Mouse (Mus musculus) heart, embryonic 10.5 days (tissue): Measurements from ENCODE around the gene Nxpe5. TPM values are rescaled to one million over a fixed set of nuclear protein-coding genes. Genes with fewer than 3 reads are reported as not detected.

ENCODE experiments used
- DNase-seq: peaks from one replicate; pipeline ENCODE4 v3.0.0-alpha.2; 2017; ENCODE audit warnings: low spot score
- H3K27ac ChIP-seq: fragments of 300-500 bp; sonication (generic); 2 replicates; pipeline ENCODE4 v1.5.1; 2016; ENCODE audit warnings: mild to moderate bottlenecking
- H3K27me3 ChIP-seq: fragments of 300-500 bp; sonication (generic); 2 replicates; pipeline ENCODE4 v1.6.1; 2016; ENCODE audit warnings: mild to moderate bottlenecking; ENCODE audit not compliant: poor library complexity, insufficient read depth, severe bottlenecking
- H3K36me3 ChIP-seq: fragments of 300-500 bp; sonication (generic); 2 replicates; pipeline ENCODE4 v1.6.1; 2016; ENCODE audit warnings: mild to moderate bottlenecking, moderate library complexity
- H3K4me1 ChIP-seq: fragments of 300-500 bp; sonication (generic); 2 replicates; pipeline ENCODE4 v1.6.1; 2016; ENCODE audit warnings: mild to moderate bottlenecking
- H3K4me3 ChIP-seq: fragments of 300-500 bp; sonication (generic); 2 replicates; pipeline ENCODE4 v1.5.1; 2016; ENCODE audit warnings: mild to moderate bottlenecking, moderate library complexity
- H3K9me3 ChIP-seq: fragments of 300-500 bp; sonication (generic); 2 replicates; pipeline ENCODE4 v1.6.1; 2016; ENCODE audit warnings: mild to moderate bottlenecking, moderate library complexity
- WGBS: fragments of 180-500 bp; shearing (Covaris S2); methylation state at CpG from one replicate; pipeline ENCODE4 v1.1.7; 2016; 5-methylcytosine and 5-hydroxymethylcytosine counted together
- polyA plus RNA-seq: library from polyadenylated mRNA; unstranded; fragments of >200 nt; fragmentation: Nextera tagmentation; extraction: Ambion mirVana; gene quantifications from 2 replicates; pipeline ENCODE4 v1.2.1, GENCODE M21; 2016

Nxpe5 gene
- polyA plus RNA-seq, 1 experiment from 2014 or later = not detected

DNA sequence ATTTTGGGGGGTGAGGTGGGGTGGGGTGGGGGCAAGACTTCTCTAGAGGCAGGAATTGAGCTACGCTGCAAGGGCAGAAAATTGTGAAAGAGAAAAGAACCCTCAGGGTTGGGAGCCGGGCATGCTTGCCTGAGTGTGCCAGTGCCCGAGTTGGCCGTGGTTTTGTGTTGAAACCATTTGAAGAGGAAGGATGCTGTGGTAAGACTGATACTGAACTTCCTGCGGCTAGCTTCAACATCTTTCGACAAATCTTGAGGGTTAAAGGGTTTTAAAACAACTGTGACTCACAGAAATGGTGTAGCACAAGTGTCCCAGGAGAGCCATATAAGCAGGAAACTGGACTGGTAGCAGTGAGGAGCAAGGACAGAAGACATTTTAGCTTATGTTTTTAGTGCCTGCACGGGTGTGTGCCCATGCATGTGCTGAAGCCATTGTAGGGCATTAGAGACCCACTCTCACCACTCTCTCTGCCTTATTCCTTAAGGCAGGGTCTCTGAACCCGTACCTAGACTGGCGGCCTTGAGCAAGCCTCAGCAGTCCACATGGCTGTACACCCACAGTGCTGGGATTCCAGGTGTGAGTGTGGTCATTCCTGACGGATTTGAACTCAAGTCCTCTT is 31.4 kb downstream of the Nxpe5 start:
- Histone ChIP-seq H3K4me3 (no peak overlapping the region), H3K27me3 (no peaks in the 10 kb centered on the region), H3K4me1 (peaks cover 53% of the 10 kb centered on the region), H3K36me3 (peaks cover 41% of the 10 kb centered on the region), H3K9me3 (no peaks in the 10 kb centered on the region), H3K27ac (no peak overlapping the region)
- WGBS = 79% methylated on average over 10 of the region's 10 CpGs
- no peak for DNase-seq

DNA sequence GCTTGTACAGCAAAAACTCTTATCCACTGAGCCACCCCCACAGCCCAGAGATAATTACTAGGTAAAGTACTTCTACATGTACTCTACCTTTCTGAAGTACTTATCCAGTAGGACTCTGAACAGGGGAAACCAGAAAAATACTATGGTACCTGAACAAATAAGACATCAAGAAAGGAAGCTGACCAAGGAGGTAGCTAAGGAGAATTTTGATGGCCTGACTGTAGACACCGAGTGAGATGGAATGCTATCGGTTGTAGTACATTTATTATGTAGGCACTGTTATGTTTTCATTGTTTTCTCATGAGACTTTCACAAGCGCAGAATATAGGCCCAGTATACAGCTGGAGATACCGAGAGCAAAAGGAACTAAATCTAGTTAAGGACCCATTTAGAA is 31.9 kb downstream of the Nxpe5 start:
- 93% methylated on average over 4 of the region's 4 CpGs for WGBS
- peaks cover 44% of the 10 kb centered on the region for H3K36me3 ChIP-seq
- peaks cover 58% of the 10 kb centered on the region for H3K4me1 ChIP-seq

DNA sequence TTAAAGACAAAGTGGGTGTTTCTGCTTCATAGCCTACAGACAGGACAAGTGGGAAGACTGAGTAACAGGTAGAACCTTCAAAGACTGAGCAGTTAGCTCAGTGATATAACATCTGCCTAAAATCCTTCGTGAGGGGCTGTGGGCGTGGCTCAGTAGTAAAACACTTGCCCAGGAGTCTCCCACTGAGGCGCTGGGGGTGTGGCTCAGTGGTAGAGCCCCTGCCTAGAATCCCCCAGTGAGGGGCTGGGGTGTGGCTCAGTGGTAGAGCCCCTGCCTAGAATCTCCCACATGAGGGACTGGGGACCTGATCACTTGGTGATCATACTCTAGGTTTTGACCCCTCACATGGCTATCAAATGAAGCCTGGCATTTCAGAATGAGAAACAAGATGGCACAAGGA is 32.4 kb downstream of the Nxpe5 start:
- Histone ChIP-seq H3K27ac (peak overlapping the region; percentile 31; the same call in 1 of the 2 replicates), H3K27me3 (no peaks in the 10 kb centered on the region), H3K4me1 (peaks cover 63% of the 10 kb centered on the region), H3K9me3 (no peaks in the 10 kb centered on the region), H3K36me3 (peaks cover 44% of the 10 kb centered on the region), H3K4me3 (no peak overlapping the region)
- DNase-seq = no peak
- WGBS = 87% methylated on average over 3 of the region's 3 CpGs

More for the DNA sequence above, 31.9 kb downstream of the Nxpe5 start:
- Histone ChIP-seq H3K27me3 (no peaks in the 10 kb centered on the region), H3K9me3 (no peaks in the 10 kb centered on the region), H3K4me3 (no peak overlapping the region), H3K27ac (no peak overlapping the region)
- no peak for DNase-seq

DNA sequence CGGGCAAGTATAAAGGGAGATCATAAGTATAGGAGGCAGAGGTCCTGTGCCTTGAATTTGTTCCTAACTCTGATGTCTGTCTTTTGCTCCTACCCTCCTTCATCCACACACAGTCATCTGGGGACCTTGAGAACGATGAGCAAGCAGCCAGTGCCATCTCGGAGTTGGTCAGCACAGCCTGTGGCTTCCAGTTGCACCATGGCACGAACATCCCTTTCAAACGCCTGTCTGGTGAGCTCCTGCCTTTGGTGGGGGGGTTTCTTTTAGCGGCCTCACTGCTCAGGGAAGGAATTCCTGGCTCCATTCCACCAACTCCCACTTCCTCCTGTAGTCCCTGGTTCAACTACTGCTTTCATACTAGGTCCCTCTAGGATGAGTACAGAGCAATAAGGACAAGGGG is 32.8 kb downstream of the Nxpe5 start:
- peak overlapping the region; percentile 31 for H3K27ac ChIP-seq
- H3K9me3 ChIP-seq = no peaks in the 10 kb centered on the region
- H3K36me3 ChIP-seq = peaks cover 44% of the 10 kb centered on the region
- DNase-seq = peak; percentile 74
- WGBS = 77% methylated on average over 6 of the region's 6 CpGs
- no peak overlapping the region for H3K4me3 ChIP-seq
- no peaks in the 10 kb centered on the region for H3K27me3 ChIP-seq
- peaks cover 68% of the 10 kb centered on the region for H3K4me1 ChIP-seq

DNA sequence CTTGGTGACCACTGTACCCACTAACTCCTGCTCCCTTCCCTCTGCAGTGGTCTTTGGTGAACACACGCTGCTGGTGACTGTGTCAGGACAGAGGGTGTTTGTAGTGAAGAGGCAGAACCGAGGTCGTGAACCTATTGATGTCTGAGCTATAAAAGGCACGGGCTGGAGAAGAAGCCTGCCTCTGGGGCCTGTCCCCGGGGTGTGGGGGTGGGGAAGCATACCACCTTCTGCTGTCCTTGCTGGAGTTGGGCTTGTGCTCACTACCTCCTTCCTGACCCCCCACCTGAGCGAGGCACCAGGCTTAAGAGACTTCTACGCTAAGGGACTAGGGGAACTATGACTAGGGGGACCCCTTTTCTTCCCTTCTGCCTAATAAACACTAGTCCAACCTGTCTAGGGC is 33.3 kb downstream of the Nxpe5 start:
- Histone ChIP-seq H3K27ac (peak overlapping the region; percentile 31), H3K4me1 (peaks cover 69% of the 10 kb centered on the region), H3K4me3 (no peak overlapping the region), H3K9me3 (no peaks in the 10 kb centered on the region), H3K36me3 (peaks cover 44% of the 10 kb centered on the region), H3K27me3 (no peaks in the 10 kb centered on the region)
- DNase-seq = no peak
- WGBS = 54% methylated on average over 7 of the region's 7 CpGs

DNA sequence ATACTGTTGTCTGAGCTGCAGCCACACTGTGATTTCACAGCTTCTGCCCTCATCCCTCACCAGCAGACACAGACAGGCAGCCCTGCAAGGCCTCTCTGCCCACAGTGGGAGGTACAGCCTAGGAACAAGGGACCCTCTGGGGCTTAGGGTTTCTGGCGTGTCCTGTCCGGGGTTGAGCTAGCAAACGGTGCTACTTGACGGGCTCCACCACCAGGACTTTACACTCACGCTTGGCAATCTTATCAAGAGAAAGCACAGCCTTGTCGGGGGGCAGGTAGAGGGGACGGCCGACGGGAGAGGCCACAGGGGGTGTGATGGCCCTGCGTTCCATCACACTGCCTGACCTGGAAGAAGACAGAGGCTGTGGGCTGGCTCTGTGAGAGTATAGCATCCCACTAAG is 34.4 kb downstream of the Nxpe5 start:
- 35% methylated on average over 10 of the region's 10 CpGs for WGBS
- Histone ChIP-seq H3K4me1 (peaks cover 72% of the 10 kb centered on the region), H3K27me3 (no peaks in the 10 kb centered on the region), H3K36me3 (peaks cover 44% of the 10 kb centered on the region), H3K9me3 (no peaks in the 10 kb centered on the region), H3K27ac (peak overlapping the region; percentile 72), H3K4me3 (peak overlapping the region; percentile 8; the same call in 1 of the 2 replicates)
- DNase-seq = no peak

DNA sequence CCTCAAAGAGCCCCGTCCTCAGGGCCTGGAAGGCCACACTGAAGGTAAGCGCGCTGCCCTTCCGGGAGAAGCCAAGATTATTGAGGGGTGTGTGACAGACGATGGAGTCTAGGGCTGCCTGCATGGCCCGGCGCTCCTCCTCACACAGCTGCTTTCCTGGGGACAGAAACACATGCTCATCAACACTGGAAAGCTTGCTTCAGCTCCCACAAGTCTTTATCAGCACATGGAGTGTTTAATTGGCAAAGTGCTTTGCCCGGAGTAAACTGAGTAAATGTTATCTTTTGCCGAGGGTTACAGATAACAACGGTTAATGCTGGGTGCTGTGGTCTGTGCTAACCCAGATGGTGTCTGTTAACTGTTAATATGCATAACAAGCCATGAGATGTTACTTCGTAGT is 35.1 kb downstream of the Nxpe5 start:
- WGBS = 58% methylated on average over 11 of the region's 11 CpGs
- DNase-seq = no peak
- Histone ChIP-seq H3K4me3 (0 out of 2 replicates have a peak overlapping the region, but pooled peaks have one; percentile 8), H3K27me3 (no peaks in the 10 kb centered on the region), H3K4me1 (peaks cover 71% of the 10 kb centered on the region), H3K9me3 (no peaks in the 10 kb centered on the region), H3K36me3 (peaks cover 51% of the 10 kb centered on the region), H3K27ac (peak overlapping the region; percentile 72)

DNA sequence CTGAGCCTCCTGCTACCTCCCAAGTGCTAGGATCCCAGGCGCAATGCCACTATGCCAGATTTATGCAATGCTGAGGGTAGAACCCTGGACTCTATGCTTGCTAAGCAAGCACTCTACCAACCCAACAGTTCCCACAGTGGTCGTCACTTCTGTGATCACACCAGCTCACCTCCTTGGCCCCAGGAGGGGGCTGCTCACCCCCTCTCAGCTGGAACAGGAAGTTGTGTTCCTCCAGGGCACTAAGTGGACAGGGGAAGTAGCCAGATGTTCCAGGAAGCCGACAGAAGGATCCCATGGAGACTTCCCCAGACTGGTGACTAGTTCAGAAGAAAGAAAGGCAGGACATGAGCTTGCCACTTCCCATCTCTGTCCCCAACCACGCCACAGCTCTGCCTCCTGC is 36.3 kb downstream of the Nxpe5 start:
- Histone ChIP-seq H3K36me3 (peaks cover 54% of the 10 kb centered on the region), H3K4me3 (peak overlapping the region; percentile 94; the same call in 1 of the 2 replicates), H3K9me3 (no peaks in the 10 kb centered on the region), H3K4me1 (peaks cover 65% of the 10 kb centered on the region), H3K27ac (no peak overlapping the region), H3K27me3 (no peaks in the 10 kb centered on the region)
- no peak for DNase-seq
- WGBS = 65% methylated on average over 4 of the region's 4 CpGs

DNA sequence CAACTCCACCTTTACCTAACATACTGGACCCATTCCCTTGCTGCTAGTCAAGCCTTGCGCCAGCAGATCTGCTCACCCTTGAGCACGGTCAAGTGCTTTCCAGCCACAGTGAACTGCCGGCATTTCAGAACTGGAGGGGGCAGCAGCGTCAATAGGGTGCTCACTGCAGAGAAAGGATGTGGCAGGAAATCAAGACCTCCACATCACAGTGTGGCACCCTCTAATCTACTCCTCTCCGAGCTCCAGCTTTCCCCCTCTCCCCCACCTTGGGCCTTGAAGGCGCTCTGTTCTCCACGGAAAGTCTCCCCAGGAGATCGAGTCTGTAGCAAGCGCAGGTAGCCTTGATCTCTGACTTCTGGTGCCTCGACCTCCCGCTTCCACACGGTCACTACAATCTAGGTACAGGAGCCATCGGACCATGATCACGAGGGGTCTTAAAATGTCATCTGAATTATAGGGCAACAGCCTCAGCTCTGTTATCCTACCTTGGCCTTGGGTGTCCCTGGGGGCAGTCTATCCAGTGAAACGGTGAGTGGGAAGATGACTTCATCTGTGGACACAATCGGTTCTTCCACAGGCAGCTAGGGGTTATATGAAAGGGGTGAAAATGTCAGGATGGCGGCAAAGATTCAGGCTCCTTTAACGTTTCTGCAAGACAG is 37.0 kb downstream of the Nxpe5 start:
- peak overlapping the region; percentile 94 for H3K4me3 ChIP-seq
- DNase-seq = no peak
- no peaks in the 10 kb centered on the region for H3K27me3 ChIP-seq
- peaks cover 65% of the 10 kb centered on the region for H3K4me1 ChIP-seq
- WGBS = 62% methylated on average over 18 of the region's 18 CpGs
- peaks cover 54% of the 10 kb centered on the region for H3K36me3 ChIP-seq
- peak overlapping the region; percentile 95; the same call in 1 of the 2 replicates for H3K27ac ChIP-seq
- no peaks in the 10 kb centered on the region for H3K9me3 ChIP-seq

DNA sequence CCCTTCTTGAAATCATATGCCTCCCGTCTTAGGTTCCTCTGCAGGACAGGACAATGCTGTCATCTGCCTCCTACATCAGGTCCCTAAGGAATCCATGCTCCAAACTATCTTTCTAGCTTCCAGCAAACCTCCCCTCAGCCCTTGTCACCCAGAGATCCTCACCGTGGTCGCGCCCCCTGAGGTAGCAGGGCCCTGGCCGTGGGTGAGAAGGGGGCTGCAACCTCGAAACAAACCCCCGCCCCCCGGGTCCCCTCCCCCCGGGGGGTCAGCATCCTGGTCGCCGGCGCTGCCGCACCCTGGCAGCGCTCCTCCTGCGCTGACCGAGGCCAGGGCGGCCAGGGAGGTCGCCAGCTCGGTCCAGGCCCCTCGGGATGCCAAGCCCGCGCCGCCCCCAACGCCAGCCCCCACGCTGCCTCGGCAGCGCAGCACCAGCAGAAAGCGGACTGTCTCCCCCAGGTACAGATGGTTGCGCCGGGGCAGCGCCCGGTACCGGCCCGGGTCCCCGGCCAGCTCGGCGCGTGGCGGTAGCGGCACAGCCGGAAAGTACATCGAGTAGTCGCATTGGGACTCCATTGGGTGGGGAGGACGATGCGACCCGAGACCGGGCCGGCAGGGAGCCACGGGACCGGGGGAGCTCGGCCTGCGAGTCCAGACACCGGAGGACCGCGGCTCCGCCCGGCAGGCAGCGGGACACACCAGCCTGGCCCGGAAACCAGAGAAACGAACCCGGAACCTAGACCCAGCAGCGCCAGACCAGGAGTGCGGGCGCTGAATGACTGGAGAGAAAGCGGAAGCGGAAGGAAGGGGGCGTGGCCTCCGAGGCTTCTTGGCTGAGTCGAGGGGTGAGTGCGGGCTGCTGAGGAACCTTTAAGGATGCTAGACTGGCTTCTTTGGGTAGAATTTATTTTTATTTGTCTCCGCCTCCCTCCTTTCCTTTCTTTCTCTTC is 37.8 kb downstream of the Nxpe5 start, which contains the start of gene BC037034:
TSS of gene BC037034 (minus strand) at position 774 of the 947 bp plus-strand sequence.
- Histone ChIP-seq H3K4me1 (peaks cover 57% of the 10 kb centered on the region), H3K4me3 (peak within 1 kb of the TSS; percentile 94), H3K27ac (peak within 1 kb of the TSS; percentile 95), H3K9me3 (no peaks in the 10 kb centered on the region), H3K27me3 (no peaks in the 10 kb centered on the region), H3K36me3 (peaks cover 46% of the 10 kb centered on the region)
- WGBS = under 1% methylated on average over 71 of the region's 71 CpGs
- peak; percentile 94 for DNase-seq

DNA sequence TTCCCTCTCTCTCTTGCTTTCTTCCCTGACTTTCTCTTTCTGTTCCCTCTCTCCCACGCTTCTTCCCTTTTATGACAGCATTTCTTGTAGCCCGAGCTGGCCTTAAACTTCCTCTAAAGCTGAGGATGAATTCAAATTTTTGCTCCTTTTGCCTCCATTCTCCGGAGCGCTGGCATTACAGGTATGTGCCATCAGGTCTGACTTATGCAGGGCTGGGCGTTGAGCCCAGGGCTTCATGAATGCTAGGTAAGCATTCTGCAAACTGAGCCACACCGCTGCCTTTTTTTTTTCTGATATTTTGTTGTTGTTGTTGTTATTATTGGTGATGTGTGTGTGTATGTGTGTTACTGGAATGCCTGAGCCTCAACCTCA is 38.5 kb downstream of the Nxpe5 start:
- DNase-seq = no peak
- WGBS = 15% methylated on average over 6 of the region's 6 CpGs
- Histone ChIP-seq H3K27ac (peak overlapping the region; percentile 95), H3K4me1 (peaks cover 50% of the 10 kb centered on the region), H3K36me3 (peaks cover 42% of the 10 kb centered on the region), H3K27me3 (no peaks in the 10 kb centered on the region), H3K9me3 (no peaks in the 10 kb centered on the region), H3K4me3 (peak overlapping the region; percentile 94)

DNA sequence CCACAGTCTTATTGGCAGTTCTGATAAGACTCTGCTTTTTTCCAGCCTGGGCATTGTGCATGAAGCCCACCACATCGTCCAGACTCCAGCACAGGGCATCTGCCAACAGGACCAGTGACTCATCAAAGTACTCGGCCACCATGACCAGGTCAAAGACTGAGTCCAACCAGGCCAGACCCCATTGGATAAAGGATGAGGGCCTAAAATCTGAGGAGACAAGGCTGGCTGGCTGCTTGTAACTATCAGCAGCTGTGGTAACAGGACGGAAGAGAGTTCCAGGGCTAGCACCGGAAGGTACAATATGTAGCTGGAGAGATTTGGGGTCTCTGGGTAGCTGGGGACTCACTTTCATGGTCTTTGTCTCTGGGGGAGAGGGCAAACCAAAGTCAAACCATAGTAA is 40.0 kb downstream of the Nxpe5 start:
- peak; percentile 69 for DNase-seq
- 90% methylated on average over 4 of the region's 4 CpGs for WGBS
- no peaks in the 10 kb centered on the region for H3K9me3 ChIP-seq
- H3K36me3 ChIP-seq = peaks cover 27% of the 10 kb centered on the region
- no peak overlapping the region for H3K27ac ChIP-seq
- peaks cover 35% of the 10 kb centered on the region for H3K4me1 ChIP-seq
- H3K27me3 ChIP-seq = no peaks in the 10 kb centered on the region
- H3K4me3 ChIP-seq = no peak overlapping the region
